Mouse (Mus musculus): Measurements from ENCODE around the gene Nmur1.
A peak's percentile ranks its signal among the peaks of the same experiment; 100 is the strongest.

The Nmur1 gene

DNA sequence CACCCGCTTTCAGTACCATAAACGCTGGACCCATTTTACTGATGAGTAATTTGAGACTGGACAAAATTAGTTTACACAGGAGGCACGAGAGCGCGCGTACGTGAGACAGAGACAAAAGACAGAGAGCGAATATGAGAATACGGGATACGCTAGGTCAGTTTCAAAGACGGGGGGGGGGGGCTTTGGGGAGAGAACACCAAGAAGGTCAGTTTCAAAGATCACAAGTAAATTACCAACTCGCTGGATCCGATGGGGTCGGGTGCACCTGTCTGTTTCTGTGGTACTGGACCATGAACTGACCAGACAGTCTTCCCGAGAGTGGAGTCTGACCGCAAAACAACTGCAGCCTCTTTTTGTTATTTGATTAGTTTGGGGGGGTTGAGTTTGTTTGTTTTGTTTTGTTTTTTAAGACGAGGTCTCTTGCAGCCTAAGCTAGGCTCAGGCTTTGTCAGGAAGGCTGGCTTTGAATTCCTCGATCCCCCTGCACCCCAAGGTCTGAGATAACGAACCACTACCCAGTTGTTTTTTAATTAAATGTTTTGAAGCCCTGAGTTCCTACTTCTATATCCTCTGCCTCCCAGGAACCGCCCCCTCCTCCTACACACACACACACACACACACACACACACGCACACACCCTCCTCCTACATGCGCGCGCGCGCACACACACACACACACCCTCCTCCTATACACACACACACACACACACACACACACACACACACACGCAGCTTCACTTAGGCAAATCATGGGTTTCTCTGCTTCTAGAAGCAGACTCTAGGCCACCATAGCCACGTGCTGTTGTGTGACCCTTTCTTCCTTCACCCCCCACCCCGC is 15.1 kb upstream of the Nmur1 start:
- DNase-seq (ENCODE audit: low spot score) = peak; percentile 64

GRCm38 (mm10) chr1:86440171-86440886 is 14.3 kb upstream of the Nmur1 start:
- peak; percentile 96 for DNase-seq (ENCODE audit: low spot score)

- peak; percentile 49 for DNase-seq (ENCODE audit: low spot score)
Measured at GRCm38 (mm10) chr1:86439487-86440170, 13.6 kb upstream of the Nmur1 start.

- peak; percentile 22 for DNase-seq (ENCODE audit: low spot score)
Measured at GRCm38 (mm10) chr1:86438501-86438900, 12.5 kb upstream of the Nmur1 start.

DNA sequence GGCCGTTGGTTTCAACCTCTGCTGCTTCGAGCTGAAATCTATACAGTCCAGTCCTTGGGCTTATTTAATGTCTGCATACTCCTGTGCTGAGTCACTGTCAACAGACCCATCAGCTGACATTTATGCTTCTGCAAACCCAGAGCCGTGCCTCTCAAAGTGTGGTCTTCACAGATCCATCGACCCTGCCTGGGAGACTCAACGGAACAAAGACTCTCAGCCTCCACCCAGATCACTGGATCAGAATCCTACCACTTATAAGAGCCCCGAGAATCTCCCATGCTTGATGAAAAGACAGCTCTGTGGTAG is 11.9 kb upstream of the Nmur1 start:
- no peak for DNase-seq (ENCODE audit: low spot score)

GRCm38 (mm10) chr1:86437219-86438013 is 11.4 kb upstream of the Nmur1 start:
- DNase-seq (ENCODE audit: low spot score) = no peak

- peak; percentile 70 for DNase-seq (ENCODE audit: low spot score)
Measured at GRCm38 (mm10) chr1:86435302-86435821, 9.3 kb upstream of the Nmur1 start.

GRCm38 (mm10) chr1:86434439-86435201 is 8.6 kb upstream of the Nmur1 start:
- DNase-seq (ENCODE audit: low spot score) = peak; percentile 99

DNA sequence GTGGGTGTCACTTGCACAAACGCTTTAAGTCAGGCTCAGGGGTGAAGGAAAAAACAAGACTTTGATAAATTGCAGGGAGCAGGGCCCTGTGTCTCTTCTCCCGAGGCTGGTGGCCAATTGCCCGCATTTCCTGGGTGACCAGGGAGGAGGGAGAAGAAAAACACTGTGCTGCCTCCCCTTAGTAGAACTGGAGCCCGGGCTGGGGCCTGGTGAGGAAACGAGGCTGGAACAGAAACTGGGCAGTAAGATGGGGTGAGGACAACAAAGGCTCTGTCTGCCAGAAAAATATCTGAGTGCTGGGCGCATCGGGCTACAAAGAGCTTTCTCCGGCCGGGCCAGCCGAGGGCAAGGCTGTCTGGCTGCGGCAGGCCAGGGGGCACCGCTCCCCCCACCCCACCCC is 8.0 kb upstream of the Nmur1 start:
- DNase-seq (ENCODE audit: low spot score) = peak; percentile 62

DNA sequence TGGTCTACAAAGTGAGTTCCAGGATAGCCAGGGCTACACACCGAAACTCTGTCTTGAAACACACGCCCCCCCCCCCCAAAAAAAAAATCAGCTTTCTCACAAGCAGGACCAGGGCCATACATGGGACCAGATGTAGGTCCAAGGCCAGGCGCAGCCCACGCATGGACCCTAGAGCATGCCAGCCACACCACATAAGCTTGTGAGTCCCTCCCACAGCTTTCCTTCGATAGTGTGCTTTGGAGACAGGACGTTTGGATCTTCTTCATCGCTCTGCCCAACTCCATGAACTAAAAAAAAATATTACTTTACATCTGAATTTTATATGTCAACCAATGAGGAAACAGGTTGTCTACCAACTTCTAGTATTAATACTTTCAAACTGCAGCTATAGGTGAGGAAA is 7.3 kb upstream of the Nmur1 start:
- no peak for DNase-seq (ENCODE audit: low spot score)

DNA sequence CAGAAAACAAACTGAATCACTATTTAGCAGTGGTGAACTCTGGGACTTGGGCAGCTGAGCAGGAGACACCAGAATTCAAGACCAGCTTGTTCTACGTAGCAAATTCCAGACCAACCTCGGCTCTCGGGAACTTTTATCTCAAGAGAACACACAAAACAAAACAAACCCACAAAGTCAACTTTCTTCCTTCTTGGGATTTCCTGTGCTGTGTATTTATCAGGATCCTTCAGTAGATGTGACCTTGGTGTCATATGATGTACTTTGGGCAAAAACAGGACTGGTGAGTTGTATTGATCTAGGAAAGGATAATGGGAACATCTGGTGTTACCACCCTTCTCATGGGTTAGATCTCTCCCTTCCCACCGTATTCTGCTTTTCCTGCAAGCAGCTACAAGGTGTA is 6.8 kb upstream of the Nmur1 start:
- no peak for DNase-seq (ENCODE audit: low spot score)

- peak; percentile 76 for DNase-seq (ENCODE audit: low spot score)
Measured at GRCm38 (mm10) chr1:86430056-86430455, 4.0 kb upstream of the Nmur1 start.

GRCm38 (mm10) chr1:86424835-86425547 is 1.0 kb downstream of the Nmur1 start:
- no peak for DNase-seq (ENCODE audit: low spot score)

- DNase-seq (ENCODE audit: low spot score) = no peak
Measured at GRCm38 (mm10) chr1:86424336-86424735, 1.7 kb downstream of the Nmur1 start.

DNA sequence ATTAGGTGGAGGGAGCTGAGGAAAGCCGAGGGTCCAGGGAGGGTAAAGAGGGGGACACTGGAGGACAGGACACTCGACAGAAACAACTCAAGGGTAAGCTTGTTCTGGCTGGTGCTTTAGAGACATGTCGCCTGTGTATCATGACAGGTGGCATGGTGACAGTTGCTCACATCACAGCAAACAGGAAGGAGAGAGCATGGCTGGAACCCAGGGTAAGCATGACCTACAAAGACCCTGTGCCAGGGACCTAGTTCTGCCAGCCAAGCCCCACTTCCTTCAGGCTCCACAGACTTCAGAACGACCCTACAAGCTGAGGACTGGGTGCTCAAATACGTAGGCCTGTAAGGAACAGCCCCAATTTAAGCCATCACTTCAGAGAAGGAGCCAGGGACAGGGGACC is 2.1 kb downstream of the Nmur1 start:
- DNase-seq (ENCODE audit: low spot score) = no peak

DNA sequence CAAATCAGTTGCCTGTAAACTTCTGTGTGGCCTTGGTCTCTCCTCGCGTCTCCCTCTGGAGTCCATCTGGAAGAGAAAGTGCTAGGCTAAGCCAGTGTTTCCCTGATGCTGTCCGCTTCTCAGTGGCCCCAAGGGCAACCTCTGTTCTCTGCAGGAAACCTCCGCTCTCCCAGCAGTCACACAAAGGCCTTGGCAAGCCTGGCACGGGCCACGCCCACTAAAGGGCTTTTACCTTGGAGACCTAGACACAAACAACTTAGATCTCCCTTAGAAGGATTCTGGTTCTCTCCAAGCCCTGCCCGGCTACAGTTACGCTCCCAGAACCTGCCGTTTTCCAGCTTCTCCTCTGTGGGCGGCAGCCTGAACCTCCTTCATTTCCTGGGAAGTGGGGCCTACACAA is 5.0 kb downstream of the Nmur1 start:
- DNase-seq (ENCODE audit: low spot score) = peak; percentile 32

DNA sequence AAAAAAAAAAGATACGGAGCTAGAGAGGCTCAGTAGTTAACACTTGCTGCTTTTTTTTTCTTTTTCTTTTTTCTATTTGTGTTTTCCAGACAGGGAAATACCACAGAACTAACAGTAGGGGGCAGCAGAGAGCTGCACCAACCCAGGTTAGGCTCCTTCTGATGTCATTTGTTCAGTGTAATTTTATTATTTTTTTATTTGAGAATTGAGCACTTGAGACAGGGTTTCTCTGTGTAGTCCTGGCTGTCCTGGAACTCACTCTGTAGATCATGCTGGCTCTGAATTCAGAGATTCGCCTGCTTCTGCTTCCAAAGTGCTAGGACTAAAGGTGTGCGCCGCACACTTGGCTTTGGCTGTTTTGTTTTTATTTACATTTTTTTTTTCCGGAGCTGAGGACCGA is 9.7 kb downstream of the Nmur1 start:
- no peak for DNase-seq (ENCODE audit: low spot score)

- no peak for DNase-seq (ENCODE audit: low spot score)
Measured at GRCm38 (mm10) chr1:86415612-86416184, 10.3 kb downstream of the Nmur1 start.

- DNase-seq (ENCODE audit: low spot score) = no peak
Measured at GRCm38 (mm10) chr1:86415144-86415543, 10.9 kb downstream of the Nmur1 start.

DNA sequence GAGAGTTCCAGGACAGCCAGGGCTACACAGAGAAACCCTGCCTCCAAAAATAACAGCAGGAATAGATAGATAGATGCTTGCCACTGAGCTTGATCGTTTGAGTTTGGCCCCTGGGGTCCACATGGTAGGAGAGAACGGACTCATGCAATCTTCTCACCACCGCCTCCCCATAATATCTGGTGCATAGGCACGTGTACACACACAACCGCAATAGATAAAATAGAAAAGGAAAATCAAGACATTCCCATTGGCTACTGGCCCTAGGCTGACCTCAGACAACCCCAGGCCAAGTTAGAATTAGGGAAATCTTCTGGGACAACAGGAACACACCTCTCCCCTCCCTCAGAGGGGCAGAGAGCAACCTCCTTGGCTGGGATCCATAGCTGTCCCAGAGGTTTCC is 11.3 kb downstream of the Nmur1 start:
- DNase-seq (ENCODE audit: low spot score) = no peak

Data from urinary bladder, postnatal 14 days (tissue).